Mouse (Mus musculus): ENCODE data around the gene 3110040M04Rik.
"Not testable (repeated sequence)": the region's sequence is repeated elsewhere in the genome, so short reads cannot be mapped to it uniquely, and the experiment has no call there.

The 3110040M04Rik gene

DNA sequence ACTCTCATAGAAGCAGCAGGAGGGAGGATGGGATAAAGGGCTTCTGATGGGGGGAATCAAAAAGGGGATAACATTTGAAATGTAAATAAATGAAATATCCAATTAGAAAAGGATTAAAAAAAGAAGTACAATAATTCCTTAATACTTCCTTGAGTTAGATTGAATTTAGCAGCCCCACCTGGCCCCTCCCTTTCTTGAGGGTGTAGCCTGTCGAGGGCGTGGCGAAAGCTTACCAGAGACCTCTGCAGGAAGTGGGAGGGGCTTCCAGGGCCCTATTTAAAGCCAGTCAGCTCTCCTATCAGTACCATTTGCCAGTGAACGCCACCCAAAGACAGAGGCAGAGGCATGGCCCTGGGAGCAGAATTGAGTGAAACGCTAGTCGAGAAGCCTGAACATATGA, at the start of gene 3110040M04Rik:
Gene 3110040M04Rik (plus strand): TSS at position 304 of the 400 bp plus-strand sequence.
- not testable (repeated sequence) for DNase-seq (ENCODE audit: low spot score)

DNA sequence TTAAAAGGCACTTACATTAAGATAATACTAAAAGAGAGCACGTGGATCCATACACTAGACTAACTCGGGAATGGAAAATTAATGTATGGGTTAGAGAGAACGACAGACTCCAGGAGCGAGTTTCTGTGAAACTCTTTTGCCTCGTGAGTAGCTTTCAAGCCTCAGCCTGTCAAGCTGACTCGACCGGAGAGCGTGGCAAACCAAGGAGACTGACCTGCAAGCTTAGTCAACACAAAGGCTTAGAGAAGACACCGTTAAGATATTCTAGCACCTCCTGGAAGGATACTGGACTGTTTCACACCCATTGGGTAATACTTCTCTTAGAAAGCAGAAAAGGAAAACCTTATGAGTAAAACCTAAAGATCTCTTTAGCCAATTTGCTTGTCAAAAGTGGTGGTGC, 49.8 kb upstream of the 3110040M04Rik start:
- DNase-seq (ENCODE audit: low spot score) = not testable (repeated sequence)

DNA sequence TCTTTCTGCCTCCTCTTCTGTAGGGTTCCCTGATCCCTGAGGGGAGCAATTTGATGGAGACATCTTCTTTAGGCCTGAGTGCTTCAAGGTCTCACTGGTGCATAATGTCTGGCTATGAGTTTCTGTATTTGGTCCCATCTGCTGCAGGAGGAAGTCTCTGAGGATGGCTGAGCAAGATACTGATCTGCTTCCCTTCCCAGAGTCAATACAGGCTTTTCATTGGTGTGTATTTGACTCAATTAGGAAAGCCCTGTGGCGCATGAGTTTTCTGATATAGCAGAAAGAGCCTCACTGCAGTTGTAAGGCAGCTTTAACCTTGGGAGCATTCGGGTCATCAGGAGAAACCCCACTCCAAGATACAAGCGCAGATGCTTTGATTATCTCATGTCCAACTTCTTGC, 47.8 kb upstream of the 3110040M04Rik start:
- no peak for DNase-seq (ENCODE audit: low spot score)

DNA sequence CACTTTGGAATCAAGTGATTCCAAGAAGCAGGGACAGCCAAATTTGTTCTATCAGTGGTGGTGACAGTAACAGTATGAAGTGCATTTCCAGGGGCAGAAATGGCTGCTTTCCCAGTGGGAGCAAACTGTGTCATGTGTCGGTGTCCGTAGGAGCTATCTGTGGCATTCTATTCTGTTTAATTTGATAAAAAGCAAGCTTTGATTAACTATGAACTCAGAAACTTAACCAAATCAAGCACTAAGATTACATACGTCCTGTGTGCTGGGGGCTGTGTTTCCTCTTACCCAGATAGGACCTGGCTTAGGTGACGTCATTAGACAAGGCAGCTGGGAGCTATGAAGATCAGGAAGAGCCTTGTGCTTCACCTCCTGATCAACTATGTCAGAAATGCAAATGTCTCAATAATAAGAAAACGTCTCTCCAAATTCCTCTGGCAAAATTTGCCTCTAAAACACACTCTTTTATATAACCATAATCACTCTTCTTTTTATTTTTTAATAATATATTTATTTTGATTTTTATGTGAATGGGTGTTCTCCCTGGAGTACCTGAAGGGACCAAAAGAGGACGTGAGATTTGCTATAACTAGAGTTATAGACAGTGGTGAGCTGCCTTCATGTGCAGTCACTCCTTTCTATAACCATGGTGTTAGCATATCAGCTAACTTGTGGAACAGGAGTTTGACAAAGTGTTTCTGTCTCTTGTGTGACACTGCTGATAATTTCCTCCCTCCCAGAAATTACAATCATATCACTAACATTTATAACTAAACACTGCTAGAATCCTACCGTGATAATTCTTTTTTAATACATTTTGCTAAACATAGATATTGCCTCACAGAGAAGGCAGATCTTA, 46.9 kb upstream of the 3110040M04Rik start:
- no peak for DNase-seq (ENCODE audit: low spot score)

DNA sequence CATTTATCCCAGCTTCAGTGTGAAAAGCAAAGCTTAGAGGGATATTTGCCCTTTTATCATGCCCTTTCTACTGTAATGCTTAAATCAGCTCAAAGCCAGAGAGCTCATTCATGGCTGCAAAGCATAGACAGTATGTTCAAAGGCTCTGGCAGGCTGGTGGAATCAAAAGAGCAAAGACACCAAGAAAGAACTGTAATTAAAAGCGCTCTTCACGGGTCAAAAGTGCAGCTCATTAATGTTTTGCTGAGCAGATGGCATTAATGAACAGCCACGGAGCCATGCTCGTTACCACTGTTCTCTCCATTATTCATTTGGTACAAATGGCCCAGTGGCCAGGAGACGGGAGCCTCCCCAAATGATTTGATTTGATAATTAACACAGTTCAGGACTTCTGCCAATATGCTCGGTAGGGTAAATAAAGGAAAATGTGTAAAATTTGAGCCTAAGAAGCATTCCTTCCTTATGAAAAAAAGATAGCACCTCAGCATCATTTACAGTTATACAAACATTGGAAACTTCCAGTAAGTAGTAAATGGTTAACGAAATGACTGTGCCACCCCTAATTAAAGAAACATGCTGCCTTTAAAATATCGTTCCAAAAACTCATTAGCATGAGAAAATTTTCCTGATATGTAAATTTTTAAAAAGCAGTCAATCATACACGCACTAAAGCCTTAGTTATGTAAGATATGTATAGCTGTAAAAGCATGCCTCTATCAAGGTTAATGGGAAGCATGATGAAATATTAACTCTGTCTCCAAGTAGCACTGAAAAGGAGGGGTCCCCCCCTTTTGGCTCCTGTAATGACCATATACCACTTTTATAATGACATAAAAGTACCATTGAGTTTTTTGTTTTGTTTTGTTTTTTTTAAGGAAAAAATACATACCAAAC, 45.7 kb upstream of the 3110040M04Rik start:
- no peak for DNase-seq (ENCODE audit: low spot score)

DNA sequence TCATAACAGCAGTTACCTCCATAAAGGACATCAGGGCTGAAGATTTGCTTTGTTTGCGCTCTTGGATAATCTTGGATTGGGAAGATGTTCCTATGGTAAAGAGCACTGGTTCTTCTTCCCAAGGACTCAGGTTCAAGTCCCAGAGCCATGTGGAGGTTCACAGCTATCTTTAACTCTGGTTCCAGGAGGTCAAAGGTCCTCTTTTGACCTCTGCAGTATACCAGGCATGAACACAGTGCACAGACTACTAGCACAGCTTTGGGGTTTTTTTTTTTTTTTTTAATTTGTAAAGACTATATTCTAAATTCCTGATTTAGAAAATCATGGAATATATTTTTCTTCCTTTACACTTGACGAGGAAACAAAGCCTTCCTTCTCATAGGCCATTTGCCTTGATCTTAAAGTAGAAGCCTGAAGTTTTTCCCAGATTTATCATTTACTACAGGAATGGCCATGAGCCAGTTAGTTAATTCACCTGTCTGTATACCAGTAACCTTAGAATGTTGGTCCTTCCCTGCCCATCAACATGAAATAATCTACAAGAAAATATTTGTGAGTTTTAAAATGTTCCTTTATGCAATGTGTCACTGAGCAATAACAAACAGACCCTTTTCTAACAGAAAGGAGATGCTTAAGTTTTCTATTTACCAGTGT, 44.9 kb upstream of the 3110040M04Rik start:
- DNase-seq (ENCODE audit: low spot score) = no peak

DNA sequence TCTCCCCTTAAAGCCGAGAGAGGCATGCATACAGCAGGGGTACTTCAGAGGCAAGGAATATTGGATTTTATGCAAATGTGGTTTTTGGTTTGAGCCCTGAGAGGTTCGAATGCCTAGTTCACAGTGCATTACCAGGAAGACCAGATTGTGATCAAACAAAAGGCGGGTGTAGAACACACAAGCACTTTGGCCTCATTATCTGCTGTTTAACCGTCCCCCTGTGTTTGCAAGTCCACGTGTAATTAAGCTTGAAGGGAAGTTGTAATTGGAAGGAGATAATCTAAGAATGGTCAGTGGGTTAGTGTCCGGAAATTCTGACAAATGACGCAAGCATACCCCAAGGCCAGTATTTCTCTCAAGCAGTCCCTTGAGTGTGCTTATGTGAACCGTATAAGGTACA, 37.9 kb upstream of the 3110040M04Rik start:
- DNase-seq (ENCODE audit: low spot score) = no peak

DNA sequence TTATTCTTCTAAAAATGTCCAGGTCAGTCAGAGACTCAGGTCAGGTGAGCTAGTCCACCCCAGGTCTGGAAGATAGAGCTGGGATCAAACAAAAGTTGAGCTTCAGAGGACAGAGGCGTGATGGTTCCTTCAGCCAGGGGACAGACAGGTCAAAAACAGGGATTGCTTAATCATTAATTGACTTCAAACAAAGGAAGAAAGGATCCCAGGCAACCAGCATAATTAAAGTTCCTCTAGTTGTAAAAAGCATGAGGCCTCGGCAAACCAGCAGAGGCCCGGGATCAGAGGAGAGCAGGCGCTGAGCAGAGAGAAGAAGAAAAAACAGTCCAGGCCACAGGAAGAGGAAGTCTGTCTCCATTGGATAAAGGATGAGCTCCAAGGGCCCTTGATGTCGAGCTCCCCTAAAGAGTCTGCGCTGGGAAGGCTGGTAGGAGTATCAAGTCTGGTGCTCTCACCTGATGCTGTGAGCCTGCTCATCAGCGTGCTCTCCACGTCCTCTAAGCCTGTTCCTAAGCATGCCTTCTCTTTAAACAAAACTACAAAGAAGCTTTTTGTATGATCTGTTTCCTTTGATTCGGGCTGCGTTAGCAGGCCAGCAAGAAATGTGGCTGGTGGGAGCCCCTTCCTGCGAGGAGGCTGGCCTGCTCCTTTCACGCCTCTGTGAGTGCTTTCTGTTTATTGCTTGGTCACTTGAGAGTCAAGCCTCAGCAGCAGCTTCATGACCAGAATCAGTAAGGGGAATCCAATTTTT, 36.4 kb upstream of the 3110040M04Rik start:
- no peak for DNase-seq (ENCODE audit: low spot score)

DNA sequence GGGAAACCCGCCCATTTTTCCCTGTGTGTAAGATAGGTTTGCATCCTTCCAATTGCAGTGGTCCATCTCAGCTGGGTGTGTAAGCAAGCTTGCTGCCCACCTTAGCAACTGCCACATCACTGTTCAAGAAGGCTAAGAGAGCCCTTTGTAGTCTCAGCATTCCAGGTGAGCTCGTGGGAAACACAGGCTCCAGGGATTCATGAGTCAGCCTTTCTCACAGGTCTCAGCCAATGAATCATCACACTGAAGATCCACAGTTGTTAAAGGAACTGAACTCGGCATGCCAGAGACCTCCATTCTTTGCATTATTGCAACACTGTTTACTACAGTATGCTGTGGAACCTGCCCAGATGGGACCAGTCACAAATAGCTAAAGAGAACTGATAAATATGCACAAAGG, 35.3 kb upstream of the 3110040M04Rik start:
- DNase-seq (ENCODE audit: low spot score) = no peak

DNA sequence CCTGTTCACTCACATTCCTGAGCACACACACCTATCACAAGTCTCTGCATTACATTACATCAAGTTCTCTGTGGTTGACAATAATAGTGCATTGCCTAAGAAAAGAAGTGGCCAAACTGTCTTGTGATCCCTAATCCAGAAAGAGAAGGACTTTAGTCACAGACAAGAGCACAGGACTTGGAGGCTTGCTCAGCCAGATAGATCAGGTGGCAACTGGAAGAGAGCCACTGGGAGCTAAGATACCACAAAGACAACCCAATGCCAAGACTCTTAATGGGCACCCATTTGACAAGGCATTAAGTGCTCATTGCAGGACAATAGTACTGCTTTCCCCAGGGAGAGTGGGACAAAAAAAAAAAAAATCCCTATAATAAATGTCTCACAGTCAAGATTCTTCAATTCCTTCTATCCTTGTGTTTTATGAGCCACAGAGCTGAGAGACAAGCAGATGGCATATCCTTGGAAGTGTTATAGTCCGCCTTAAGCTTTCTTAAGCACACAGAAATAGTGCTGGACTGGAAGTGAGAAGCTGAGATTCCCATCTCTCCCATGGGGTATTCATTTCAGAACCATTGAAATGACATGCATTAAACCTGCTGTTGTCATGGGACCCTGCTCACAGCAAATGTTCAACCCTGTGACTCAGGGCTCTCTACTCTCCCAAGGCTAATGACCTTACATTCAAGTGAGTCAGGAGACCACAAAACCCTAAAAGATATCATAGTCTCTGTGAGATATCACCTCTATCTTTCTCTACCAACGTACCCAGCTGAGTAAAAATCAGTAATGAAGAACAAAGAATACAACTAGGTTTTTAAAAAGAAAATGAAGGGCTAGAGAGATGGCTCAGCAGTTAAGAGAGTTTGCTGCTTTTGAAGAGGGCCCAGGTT, 32.1 kb upstream of the 3110040M04Rik start:
- DNase-seq (ENCODE audit: low spot score) = no peak

DNA sequence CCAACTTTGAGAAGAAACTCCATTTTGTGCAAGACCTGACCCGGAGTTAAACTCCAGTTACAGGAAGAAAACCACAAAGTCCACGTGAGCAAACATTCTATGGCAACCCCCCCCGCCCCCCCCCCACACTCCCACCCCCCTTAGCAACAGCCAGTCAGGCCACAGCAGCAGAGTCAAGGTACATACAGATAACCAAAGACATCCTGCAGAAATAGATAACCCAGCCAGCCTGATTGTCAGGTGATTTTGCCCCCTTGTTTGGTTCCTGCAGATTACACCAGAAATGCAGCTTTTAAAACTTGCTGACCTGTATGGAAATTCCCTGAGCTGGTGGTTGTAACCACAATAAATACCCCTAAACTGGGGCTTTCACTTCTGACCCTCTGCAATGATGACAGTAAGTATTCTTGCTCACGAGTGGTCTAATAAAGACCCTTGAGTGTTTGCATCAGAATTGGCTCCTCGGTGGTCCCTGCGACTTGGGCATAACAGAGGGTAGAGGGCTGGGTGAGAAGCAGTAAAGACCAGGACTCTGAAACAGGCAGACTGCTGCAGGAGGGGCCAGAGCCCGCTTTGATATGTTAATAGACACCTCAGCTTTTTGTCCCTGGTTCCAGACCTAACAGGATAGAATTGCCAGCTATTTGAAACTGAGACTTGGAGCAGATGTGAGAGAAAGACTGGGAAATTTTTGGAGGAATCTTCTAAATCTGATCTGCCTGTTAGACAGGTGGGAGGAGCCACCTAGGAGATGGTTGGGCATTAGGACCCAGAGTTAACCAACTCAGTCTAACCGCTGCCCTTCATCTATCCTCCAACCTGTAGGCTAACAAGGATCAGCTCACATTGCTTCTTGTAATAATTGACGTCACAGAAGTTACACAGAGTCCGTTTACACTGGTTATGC, 26.6 kb upstream of the 3110040M04Rik start:
- DNase-seq (ENCODE audit: low spot score) = no peak

DNA sequence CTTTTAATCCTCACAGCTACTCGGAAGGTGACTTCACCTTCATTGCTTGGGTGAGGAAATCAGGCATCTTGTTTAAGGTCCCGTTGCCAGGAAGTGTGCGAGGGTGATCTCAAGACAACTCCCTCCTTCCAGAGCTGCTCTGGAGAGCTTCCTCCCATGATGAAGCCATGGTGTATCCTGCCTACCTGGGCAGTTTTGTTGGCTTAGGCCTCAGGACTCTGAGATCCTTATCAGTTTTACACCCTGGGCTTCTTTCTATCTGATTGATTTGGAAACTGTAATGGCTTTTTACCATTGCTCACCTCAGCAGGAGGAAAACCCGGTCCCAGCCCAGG, 26.0 kb upstream of the 3110040M04Rik start:
- DNase-seq (ENCODE audit: low spot score) = no peak

DNA sequence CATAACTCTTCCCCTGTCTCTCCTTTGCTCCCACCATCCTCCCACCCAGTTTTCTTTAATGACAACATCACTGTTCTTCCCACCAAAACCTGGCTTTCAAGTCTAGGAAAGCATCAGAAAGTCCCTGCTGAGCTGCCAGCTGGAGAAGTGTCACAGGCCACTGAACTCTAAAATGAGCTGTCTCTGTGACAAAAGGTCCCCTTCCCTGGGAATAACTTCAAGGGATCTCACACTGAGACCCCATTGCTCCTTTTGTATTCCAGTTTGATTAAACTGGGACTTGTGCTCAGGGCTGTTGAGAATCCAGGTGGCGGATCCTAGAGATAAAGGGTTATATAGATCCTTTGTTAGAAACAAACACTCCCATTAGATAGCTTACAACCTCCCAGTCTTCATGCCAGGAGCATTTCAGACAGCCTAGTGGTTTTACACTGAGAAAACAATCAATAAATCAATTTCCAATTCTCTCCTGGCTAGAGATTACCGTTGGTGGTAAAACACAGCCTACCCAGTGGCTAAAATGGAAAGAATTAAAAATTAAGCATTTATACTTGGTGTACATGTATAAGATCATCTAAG, 25.3 kb upstream of the 3110040M04Rik start:
- DNase-seq (ENCODE audit: low spot score) = no peak

DNA sequence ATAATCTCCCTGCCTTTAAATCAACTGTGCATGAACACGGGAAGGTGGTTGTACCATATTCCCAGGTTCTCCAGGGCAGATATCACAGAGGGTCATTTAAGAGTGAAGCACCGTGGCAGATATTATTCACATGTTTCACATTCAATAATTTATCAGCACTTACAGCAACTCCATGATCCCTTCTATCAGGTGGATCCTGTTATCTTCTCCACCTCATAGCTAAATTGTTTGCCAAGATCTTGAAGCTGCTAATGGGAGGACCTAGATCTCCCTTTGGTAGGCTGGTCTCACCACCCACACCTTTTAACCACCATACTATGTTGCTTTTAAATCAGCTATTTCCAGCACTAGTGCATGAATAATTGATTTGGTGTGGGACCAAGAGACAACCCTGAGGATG, 23.8 kb upstream of the 3110040M04Rik start:
- no peak for DNase-seq (ENCODE audit: low spot score)

DNA sequence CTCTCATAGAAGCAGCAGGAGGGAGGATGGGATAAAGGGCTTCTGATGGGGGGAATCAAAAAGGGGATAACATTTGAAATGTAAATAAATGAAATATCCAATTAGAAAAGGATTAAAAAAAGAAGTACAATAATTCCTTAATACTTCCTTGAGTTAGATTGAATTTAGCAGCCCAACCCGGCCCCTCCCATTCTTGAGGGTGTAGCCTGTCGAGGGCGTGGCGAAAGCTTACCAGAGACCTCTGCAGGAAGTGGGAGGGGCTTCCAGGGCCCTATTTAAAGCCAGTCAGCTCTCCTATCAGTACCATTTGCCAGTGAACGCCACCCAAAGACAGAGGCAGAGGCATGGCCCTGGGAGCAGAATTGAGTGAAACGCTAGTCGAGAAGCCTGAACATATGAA, 21.7 kb upstream of the 3110040M04Rik start, which contains the start of gene Gm47985:
Gene Gm47985 (plus strand): TSS at position 272 of the 400 bp plus-strand sequence.
- not testable (repeated sequence) for DNase-seq (ENCODE audit: low spot score)

DNA sequence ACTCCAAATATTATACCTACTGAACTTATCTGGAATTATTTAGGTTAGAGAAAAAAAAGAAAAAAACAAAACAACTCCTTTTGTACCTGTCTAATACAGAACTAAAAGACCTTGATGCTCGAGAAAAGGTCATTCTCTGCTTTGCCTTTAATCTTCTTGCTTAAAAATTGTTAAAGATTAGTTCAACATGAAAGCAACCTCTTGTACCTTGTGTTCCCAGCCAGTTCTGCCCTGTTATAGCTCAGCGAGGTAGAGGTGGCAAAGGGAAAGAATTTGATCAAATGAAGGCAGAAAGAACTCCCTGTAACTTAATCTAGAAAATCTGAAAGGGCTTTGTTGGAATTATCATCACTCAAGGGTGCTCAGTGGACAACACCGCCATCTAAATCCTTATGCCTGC, 17.7 kb upstream of the 3110040M04Rik start:
- not testable (repeated sequence) for DNase-seq (ENCODE audit: low spot score)

DNA sequence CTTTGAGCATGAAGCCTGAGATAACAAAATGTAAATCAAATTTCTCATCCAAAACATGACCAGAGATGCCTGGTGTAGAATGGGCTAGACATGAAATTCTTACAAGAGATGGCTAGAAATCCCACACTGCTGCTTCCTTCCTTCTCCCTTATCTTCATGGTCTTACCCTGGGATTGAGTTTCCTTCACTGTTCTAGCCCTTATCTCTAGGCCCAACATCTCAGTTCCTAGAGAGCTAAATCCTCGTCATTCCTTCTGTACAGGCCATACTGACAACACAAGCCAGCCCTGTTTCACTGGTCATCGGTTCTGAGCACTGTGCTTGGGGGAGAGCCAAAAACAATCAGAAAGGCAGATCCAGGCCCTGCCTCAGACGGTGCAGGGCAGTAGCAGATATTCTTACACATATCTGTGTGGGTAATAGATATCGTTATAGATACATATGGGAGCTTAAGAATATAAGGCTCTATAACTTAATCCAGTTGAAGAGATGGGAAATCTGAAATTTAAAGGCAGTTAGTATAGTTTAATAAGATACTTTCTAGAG, 17.0 kb upstream of the 3110040M04Rik start:
- DNase-seq (ENCODE audit: low spot score) = not testable (repeated sequence)

DNA sequence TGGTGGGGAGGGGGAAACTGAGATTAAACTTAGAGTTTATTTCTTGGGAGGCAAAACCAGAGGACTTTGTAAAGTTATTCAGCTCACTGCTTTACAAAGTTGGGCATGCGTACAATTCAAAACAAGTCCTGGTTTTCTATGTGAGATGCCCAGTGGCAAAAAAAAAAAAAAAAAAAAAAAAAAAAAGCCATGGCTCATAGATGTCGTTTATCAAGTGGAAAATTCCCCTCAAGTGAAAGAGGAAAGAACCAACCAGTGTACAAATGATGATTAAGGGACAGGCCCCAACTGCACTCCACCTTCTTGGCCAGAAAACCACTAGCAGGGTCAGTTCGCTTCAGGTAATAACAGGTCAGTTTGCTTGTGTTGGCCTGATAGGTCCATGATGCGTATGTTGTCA, 15.5 kb upstream of the 3110040M04Rik start:
- DNase-seq (ENCODE audit: low spot score) = no peak

DNA sequence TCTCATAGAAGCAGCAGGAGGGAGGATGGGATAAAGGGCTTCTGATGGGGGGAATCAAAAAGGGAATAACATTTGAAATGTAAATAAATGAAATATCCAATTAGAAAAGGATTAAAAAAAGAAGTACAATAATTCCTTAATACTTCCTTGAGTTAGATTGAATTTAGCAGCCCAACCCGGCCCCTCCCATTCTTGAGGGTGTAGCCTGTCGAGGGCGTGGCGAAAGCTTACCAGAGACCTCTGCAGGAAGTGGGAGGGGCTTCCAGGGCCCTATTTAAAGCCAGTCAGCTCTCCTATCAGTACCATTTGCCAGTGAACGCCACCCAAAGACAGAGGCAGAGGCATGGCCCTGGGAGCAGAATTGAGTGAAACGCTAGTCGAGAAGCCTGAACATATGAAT, 11.8 kb upstream of the 3110040M04Rik start, which contains the start of gene Gm8947:
Gene Gm8947 (plus strand): TSS at position 302 of the 400 bp plus-strand sequence.
- DNase-seq (ENCODE audit: low spot score) = not testable (repeated sequence)
